ENCODE assay signal across 22 mouse cellular contexts in the genomic region with DNA sequence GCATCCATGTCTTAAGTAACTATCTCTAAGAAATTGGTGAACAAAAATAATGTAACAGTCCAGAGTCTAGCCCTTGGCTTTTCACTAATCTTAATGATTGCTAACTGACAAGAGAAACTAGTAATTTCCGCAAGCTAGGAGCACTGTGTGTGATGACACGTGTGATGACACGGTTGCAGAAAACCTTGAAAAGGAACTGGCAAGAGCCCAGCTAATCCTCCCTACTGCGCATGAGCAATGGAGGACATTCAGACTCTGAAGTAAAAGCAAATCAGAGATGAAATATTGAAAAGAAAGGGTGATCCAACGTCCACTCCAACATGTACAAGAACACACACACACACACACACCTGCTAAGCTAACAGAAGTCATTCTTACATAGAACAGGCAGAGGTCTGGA.
"Had no signal": no experiment of that assay in that cellular context is flagged by ENCODE, and none has a peak within 500 bp of the region (broad histone marks: within the 10 kb centered on the region; RNA-seq: fewer than 3 reads in every experiment).

No protein-coding gene starts in this region.

- H3K4me1 ChIP-seq: kidney, embryonic 15.5 days; liver, embryonic 12.5 days; liver, embryonic 15.5 days; lung, embryonic 15.5 days; megakaryocyte, embryonic 14.5 days; midbrain, embryonic 10.5 days; neural tube, embryonic 12.5 days; neural tube, embryonic 15.5 days; stomach, embryonic 15.5 days had no signal

- H3K4me2 ChIP-seq: kidney, embryonic 15.5 days; liver, embryonic 12.5 days; liver, embryonic 15.5 days; lung, embryonic 15.5 days; neural tube, embryonic 12.5 days; neural tube, embryonic 15.5 days; stomach, embryonic 15.5 days had no signal

- DNase-seq: kidney, adult 8-10 months; kidney, postnatal 10 days; kidney, postnatal 36 days; layer of hippocampus, postnatal 36 days; lung, adult 18-20 months; lung, postnatal 10 days; lung, postnatal 36 days; midbrain, embryonic 14.5 days; right cerebral cortex, adult 18-20 months; right cerebral cortex, postnatal 14 days; spleen, adult 18-20 months; thymus, postnatal 36 days had no signal

- H3K27ac ChIP-seq: kidney, embryonic 15.5 days; left cerebral cortex, adult 2 months; liver, embryonic 12.5 days; liver, embryonic 15.5 days; lung, embryonic 15.5 days; midbrain, embryonic 10.5 days; neural tube, embryonic 12.5 days; neural tube, embryonic 15.5 days; stomach, embryonic 15.5 days had no signal

- H3K36me3 ChIP-seq: liver, embryonic 15.5 days; lung, embryonic 15.5 days; neural tube, embryonic 15.5 days; stomach, embryonic 15.5 days had no signal

- H3K27me3 ChIP-seq: kidney, embryonic 15.5 days; liver, embryonic 12.5 days; liver, embryonic 15.5 days; lung, embryonic 15.5 days; megakaryocyte, embryonic 14.5 days; neural tube, embryonic 12.5 days; neural tube, embryonic 15.5 days; stomach, embryonic 15.5 days had no signal

- H3K9ac ChIP-seq: kidney, embryonic 15.5 days; liver, embryonic 12.5 days; liver, embryonic 15.5 days; lung, embryonic 15.5 days; neural tube, embryonic 12.5 days; neural tube, embryonic 15.5 days; stomach, embryonic 15.5 days had no signal

- H3K4me3 ChIP-seq: kidney, embryonic 15.5 days; left cerebral cortex, adult 2 months; liver, embryonic 12.5 days; liver, embryonic 15.5 days; lung, embryonic 15.5 days; megakaryocyte, embryonic 14.5 days; midbrain, embryonic 10.5 days; neural tube, embryonic 12.5 days; neural tube, embryonic 15.5 days; stomach, embryonic 15.5 days had no signal

- H3K9me3 ChIP-seq: kidney, embryonic 15.5 days; liver, embryonic 12.5 days; liver, embryonic 15.5 days; lung, embryonic 15.5 days; megakaryocyte, embryonic 14.5 days; midbrain, embryonic 10.5 days; neural tube, embryonic 12.5 days; neural tube, embryonic 15.5 days; stomach, embryonic 15.5 days had no signal
